Mouse (Mus musculus) right cerebral cortex, adult 2 months (tissue): ENCODE data around the gene Slc16a5.

Experiments used
- DNase-seq, 2 experiments: peaks; one replicate each; pipeline ENCODE4 v3.0.0; 2021 to 2022; ENCODE audit warnings: low spot score in 2 of 2

Gene Slc16a5

DNA sequence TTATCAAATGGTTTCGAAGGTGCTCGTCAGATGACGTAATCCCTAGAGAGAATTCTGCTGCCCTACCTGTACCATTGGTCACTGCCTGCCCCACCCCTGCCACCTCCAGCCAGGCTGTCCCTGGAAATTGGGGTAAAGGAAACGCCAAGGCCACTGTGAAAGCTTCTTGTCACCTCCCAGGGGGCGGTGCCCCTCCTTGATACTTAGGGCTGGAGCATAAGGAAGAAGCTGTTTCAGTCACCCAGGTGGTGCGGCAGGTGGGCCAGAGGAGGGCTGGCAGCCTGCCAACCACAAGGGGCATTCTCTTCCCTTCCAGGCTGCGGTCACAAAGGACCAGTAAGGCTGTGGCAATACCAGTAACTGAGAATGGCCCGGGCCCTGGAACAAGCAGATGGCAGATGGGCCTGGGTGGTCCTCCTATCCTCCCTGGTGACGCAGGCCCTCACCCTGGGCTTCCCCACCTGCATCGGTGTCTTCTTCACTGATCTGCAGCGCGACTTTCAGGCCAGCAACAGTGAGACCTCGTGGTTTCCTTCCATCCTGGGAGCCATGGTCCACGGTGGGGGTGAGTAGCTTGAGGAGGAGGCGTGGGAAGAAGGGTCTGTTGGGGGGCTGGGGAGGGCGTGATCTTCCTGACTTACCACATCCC is at the start of gene Slc16a5:
TSS of gene Slc16a5 (plus strand) at position 232 of the 649 bp plus-strand sequence.
- no peak for DNase-seq

DNA sequence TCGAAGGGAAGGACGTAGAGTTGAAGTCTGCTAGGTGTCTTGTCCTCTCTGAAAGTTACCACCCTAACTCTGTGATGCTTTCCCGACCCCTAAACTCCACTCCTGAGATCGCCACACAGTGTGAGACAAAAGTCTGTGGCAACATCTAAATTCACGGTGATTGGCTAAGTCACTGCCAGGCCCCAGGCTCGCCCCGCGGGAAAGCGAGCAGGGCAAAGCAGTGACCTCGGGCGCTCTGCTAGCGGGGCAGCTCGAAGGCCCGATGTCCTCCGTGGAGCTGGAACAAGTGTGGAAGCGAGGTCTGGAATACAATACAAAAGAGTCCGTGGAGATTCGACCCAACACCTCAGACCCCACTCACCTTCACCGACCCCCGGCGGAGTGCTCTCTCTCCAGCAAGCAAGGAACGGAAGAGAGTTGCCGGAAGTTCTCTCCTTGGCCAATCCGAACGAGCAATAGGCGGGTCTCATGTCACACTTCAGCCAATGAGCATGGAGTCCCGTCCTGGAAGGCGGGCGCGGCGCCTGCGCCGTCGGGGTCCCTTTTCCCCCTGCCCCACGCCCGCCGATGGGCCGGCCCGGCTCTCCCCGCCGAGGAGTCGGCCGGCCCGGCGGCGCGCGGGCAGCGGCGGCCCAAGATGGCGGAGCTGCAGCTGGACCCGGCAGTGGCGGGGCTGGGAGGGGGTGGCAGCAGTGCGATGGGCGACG is 42.6 kb upstream of the Slc16a5 start, which contains the start of the genes Atp5h and Kctd2:
TSS of gene Atp5h (minus strand) at position 432 of the 707 bp plus-strand sequence.
TSS of gene Kctd2 (plus strand) at position 598 of the 707 bp plus-strand sequence.
- peak; percentile 91 to 94 for DNase-seq

DNA sequence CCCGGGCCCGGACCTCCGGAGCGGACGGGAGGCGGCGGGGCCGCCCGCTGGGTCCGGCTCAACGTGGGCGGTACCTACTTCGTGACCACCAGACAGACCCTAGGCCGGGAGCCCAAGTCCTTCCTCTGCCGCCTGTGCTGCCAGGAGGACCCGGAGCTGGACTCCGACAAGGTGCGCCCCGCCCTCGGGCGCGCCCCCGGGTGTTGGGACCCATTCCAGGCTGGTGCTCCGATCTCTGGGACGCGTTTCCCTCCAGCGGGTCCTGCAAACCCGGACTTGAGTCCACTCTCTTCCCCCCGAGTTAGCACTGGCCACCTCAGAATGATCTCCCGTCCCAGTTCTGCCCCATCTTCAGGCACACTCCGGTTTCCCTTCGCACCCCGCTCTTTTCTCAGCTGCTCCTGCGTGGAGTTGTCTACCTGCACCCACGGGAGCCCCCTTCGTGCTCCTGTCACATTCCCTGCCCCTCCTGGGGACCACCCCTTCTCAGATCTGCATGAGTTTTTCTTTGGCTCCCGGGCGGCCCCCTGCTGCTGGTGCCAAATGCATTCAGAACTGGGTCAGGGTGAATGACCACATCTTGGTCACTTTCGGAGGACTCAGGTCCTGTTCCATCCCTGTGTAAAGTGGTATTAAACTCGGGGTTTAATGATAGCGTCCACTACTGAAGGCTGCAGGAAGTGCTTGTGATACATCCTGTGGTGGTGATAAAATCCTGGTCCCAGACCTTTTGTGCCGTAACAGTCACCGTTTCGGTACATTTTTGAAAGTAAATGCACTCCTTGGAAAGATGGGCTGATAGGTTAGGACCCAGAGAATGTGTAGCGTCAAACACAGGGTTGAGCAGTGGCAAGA is 41.7 kb upstream of the Slc16a5 start:
- DNase-seq, result peak in 1 of 2 experiments; percentile 67

DNA sequence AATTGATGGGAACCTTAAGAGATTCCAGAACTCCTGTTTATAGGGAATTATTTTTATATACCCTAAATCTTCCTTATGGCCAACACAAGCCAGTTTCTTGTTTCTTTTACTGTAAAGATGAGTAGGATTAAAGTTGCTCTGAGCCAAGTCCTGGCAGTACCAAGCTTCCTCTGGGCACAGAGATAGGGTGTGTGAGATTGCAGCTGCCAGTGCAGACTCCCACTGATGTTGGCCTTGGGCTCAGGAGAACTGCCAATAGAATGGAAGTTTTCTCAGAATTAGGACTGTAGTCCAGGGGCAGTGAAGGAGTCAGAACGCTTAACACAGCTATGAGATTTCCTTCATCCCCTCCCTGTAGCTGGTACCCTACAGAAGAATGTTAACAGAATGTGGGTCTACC is 40.9 kb upstream of the Slc16a5 start:
- DNase-seq, result no peak

DNA sequence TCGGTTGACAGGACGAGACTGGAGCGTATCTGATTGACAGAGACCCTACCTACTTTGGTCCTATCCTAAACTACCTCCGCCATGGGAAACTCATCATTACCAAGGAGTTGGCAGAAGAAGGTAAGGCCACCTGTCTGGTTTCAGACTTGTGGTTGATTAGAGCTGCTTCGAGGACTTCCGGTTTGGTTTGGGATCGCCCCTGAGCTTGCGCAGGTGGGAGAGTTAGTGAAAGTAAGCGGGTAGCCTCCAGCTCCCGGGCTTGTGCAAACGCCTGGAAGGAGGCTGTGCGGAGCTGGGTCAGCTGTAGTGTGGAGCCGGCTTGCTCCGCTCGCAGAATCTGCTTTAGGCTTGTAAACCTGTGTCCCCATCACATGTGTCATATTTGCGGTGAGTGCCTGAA is 40.3 kb upstream of the Slc16a5 start:
- no peak for DNase-seq

DNA sequence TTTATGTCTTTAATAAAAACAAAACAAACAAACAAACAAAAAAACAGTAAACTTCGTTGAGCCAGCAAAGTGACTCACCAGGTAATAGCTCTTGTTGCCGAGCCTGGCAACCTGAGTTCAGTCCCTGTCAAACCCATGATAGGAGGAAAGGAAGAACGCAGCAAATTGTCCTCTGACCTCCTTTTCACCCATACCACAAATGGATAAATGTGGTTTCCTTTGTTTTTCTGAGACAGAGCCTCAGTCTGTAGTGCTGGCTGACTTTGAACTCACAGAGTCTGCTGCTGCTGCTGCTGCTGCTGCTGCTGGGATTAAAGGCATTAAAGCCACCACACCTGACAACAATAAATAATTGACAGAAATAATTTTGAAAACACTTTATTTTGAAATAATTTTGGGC is 39.2 kb upstream of the Slc16a5 start:
- DNase-seq, result no peak

DNA sequence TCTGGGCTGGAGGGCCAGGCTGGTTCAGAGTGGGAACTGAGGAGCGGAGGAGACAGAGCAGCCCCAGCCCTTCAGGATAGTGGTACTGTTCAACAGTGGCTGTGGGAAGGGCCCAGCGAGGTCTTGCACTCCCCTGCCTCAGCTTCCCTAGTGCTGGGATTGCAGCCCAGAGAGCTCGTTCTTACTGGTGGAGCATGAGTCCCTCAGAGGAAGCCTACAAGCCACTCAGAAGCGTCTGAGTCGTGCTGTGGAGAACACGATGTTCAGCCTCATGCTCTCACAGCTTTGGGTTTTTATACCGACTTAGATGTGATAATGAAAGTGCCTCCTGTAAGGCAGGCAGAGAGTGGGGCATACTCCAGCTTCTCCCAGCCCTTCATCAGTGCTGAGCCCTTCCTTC is 37.6 kb upstream of the Slc16a5 start:
- no peak for DNase-seq

DNA sequence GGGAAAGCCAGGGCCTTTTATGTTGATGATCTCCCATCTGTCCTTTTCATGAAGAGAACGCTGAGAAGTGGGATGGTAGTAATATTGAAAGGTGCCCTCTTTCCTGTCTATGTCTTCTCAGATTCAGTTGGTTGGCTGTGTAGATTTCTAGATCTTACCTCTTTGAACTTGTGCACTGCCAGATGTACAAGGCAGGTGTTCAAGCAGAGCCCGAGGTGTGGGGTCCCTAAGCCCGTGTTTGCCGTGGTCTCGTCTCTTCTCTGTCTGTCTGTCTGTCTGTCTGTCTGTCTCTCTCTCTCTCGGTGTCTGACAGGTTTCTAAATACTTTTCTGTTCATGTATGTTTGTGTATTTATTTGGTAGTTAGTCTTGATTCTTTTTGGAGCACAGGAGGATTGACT is 36.6 kb upstream of the Slc16a5 start:
- no peak for DNase-seq

DNA sequence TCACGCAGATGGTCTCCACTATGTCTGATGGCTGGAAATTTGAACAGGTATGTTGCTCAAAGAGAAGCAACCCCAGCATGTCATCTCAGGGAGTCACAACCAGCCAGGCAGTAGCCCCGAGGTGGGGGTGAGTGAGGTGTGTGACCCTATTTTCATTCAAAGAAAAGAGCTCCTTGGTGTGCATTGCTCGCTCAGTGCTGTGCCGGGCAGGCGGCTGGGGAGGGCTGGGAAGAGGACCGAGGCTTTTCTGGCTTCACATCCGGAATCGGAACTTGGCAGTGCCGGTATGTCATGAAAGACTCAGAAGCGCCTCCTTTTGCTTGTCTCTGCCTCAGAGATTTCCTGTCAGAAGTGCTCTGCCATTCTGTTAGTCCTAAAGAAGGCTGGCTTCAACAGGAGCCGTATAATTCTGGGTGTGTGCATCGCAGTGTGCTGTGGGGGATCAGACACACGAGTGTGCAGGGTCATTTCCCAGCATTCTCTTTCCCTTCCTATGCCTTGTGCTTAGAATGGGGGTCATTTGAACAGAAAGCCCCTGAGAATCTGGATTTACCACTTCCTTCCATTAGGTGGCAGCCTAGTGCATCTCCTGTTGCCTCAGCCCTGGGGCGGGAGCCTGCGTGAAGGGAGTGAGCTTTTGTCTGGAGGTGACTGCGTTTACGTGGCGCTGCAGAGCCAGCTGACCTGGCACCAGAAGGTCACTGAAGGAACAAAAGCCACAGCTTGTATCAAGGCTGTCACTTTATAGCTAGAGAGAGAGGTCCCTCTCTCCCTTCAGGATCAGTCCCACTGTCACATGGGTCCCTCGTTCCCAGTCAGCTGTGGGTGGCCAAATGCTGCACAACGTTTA is 34.6 kb upstream of the Slc16a5 start:
- peak; percentile 79 to 82 for DNase-seq

DNA sequence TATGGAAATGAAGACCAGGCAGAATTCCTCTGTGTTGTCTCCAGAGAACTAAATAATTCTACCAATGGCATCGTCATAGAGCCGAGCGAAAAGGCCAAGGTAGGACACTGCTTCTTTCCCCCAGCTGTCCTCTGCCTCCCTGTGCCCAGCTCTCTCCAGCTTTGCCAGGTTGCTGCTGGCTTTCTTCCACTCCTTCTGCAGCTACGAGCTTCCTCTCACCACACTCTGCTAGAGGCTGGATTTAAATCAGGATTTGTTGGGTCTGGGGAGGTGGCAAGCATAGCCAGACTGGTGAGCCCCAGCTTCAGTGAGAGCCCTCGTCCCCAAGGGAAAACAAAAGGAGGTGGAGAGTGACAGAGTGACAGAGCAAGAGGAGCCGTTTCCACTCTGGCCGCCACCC is 33.0 kb upstream of the Slc16a5 start:
- no peak for DNase-seq

DNA sequence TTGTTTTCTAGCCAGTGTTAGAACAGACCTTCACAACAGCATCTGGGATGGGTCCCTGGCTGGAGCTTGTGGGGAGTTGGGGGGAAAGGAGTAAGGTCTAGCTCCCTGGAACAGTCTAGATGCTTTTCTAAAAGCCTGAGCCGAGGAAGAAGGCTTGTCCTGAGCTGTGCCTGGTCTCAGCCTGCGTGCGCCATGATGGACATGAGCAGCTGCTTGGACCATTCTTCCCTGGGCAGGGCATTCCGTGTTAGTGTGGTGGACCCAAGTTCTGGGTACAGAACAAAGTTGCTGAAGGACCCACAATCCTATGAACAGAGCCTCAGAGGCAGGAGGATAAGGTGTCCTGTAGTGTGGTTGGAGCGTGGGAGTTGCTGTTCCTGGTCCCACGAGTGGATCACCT is 31.7 kb upstream of the Slc16a5 start:
- no peak for DNase-seq

DNA sequence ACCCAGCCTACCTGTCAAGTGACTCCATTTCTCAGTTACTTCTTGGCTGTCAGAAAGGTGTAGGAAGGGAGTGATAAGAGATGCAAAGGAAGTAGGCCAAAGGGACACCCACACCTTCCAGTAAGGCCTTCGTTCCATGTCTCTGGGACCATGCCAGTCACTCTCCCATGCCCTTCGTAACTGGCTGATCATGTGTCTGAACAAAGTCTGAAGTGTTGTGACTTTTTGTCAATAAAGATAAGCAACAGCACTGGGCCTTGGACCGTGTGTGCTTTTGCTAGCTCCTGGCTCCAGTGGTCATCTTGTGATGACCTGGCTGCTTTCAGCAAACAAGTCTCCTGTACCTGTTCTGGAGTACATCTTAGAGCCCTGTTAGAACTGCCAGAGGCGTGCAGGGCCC is 29.5 kb upstream of the Slc16a5 start:
- DNase-seq, result no peak

DNA sequence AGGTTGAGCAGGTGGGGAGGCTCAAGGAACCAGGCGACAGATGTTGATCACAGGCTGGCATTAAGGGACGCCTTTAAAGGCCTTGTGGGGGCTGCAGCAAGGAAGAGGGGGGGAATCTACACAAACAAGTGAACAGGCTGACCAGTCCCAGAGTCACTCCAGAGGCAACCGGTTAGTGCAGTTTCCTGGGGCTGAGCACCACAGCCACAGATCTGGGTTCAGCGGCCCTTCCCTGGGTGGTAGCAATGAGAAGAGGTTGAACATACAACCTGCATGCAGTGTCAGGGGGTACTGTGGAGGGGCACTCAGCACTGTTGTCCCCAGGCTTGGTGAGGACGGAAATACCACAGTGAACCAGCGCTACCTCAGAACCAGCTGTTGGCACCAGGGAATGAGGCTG is 28.9 kb upstream of the Slc16a5 start:
- DNase-seq, result no peak

DNA sequence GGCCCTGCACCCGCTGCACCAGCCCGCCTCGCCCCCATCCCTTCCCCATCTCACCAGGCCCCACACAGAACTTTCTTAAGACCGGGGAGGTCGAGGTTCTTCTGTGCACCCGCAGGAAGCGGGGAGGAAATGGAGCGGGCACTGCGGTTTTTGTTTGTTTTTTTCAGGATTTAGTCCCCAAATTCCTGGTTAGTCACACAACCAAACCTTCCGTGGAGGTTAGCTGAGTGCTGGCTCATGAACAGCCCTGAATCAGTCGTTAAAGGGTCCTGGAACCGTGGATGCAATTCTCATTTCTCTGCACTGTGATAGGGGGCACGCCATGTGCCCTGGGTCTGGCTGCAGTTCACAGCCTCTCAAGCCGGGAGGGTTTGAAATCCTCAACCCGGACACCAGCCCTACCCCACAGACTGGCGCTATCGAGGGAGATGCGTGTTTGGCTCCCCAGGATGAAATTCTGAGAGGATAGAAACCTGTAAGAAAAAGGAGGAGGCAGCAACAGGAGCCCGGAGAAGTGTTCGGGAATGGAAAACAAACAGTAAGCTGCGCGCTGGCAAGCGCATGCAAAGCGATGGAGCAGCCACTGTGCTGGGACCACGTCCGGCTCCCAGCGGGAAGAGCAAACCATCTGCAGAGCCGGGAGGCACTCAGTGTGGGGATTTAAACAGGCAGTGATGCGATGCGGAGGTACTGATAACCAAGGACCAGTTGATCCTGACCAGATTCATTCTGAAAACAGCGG is 26.5 kb upstream of the Slc16a5 start:
- DNase-seq, result no peak

DNA sequence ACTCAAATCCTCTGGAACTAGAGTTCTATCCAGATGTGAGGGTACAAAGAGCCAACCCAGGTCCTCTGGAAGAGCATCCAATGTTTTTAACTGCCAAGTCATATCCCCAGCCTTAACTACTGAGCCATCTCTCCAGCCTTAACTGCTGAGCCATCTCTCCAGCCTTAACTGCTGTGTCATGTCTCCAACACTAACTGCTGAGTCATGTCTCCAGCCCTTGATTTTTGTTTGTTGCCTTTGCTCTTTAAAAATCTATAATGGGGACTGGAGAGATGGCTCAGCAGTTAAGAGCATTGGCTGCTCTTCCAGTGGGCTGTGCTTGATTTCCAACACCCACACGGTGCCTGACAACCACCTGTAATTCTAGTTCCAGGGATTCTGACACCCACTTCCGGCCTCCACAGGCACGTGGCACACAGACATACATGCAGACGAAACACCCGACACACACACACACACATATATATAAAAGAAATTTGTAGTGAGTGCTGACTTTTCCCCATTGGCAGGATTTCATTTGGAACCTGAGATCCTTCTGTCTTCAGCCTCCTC is 24.6 kb upstream of the Slc16a5 start:
- peak in 1 of 2 experiments; percentile 49 for DNase-seq

DNA sequence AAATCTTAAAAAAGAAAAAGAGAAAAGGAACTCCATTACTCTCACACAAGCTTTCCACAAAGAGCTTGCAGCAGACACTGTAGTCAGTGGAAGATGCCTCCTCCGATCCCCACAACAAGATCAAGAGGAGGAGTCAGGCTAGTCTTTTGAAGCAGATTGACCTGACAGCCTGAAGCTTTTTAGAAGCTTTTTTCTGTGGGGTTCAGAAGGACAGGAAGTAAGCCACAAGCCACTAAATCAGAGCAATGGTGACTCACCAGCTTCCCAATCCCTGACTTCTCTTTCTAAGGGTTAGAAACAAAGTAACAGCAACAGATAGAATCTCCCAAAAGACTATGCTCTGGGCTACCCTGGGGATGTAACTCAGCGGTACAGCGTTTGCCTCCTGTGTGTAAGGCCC is 22.9 kb upstream of the Slc16a5 start:
- DNase-seq, result no peak

DNA sequence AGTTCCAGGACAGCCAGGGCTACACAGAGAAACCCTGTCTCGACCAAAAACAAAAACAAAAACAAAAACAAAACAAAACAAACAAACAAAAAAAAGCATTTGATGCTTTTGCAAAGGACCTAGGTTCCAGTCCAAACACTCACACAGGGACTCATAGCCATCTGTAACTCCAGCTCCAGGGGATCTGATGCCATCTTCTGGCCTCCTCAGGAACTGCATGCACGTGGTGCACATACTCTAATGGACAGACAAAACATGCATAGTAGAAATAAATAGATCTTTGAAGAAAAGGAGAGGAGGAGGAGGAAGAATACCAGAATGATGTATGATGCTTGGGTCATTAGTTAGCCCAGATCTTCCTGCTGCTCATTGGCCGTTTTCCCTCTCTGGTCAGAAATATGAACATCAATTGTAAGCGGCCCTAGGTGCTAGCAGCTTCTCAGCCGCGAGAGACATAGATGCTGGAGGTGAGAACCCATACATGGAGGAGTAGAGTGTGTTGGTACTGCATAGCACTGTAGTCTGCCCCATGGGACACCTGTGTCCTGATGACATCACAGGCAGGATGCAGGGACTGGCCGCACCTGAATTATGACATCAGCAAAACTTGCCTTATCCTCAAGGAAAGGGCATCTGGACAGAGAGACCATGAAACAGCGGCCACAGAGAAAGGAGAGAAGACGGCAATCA is 22.2 kb upstream of the Slc16a5 start, which contains the start of gene Trim80:
TSS of gene Trim80 (plus strand) at position 640 of the 690 bp plus-strand sequence.
- DNase-seq, result no peak

DNA sequence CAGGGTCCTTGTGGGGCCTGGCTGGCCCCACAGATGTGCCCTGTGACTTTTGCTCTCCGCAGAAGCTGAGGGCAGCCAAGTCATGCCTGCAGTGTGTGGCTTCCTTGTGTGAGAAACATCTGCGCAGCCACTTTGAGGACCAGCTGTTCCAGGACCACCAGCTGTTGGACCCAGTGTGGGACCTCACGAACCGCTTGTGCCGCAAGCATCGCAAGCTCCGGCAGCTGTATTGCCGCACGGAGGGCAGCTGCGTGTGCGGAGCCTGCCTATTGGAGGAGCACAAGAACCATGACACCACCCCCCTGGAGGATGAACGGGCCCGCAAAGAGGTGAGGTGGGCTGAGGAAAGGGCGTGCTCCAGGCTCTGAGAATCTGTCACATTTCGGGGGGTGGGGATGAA is 20.9 kb upstream of the Slc16a5 start:
- no peak for DNase-seq

DNA sequence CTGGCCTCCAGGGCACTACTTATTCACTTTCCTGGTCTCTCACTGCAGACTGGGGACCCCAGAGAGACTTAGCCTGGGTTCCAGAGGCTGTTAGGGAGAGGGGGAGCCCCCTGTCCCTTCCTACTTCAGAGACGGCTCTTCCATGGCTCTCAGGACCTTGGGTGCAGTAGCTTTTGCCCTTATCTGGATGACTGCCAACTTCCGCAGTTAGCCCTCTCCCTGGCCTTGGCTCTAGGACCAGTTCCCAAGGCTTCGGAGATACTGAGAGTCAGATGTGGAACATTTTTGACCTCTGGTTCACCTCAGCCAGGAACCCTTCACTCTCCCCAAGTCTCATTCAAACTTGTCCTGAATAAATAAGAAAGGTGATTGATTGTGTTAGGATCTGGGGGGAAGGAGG is 15.4 kb upstream of the Slc16a5 start:
- no peak for DNase-seq
